Mouse (Mus musculus) C2C12 (cell line): ENCODE data around the gene Ddx10.

Experiments
- CTCF ChIP-seq: IDR thresholded peaks from one replicate; pipeline ENCODE4 v1.5.1; 2011; ENCODE audit not compliant: control insufficient read depth, insufficient read depth, insufficient read length
- FOSL1 ChIP-seq: IDR thresholded peaks from one replicate; pipeline ENCODE4 v1.8.0; 2011; ENCODE audit warnings: mild to moderate bottlenecking, low read length; ENCODE audit not compliant: poor library complexity, insufficient read depth, severe bottlenecking
- MAX ChIP-seq: IDR thresholded peaks from one replicate; pipeline ENCODE4 v1.6.1; 2011; ENCODE audit warnings: mild to moderate bottlenecking, control low read depth
- MYOD1 ChIP-seq: IDR thresholded peaks from one replicate; pipeline ENCODE4 v1.6.1; 2011; ENCODE audit warnings: low read depth; ENCODE audit not compliant: control insufficient read depth, insufficient read length
- MYOG ChIP-seq: IDR thresholded peaks from one replicate; pipeline ENCODE4 v1.6.1; 2011; ENCODE audit not compliant: control insufficient read depth, insufficient read length; ENCODE audit errors: extremely low read depth
- USF1 ChIP-seq: IDR thresholded peaks from one replicate; pipeline ENCODE4 v1.6.1; 2011; ENCODE audit warnings: low read depth, mild to moderate bottlenecking, control low read depth, moderate library complexity

DNA sequence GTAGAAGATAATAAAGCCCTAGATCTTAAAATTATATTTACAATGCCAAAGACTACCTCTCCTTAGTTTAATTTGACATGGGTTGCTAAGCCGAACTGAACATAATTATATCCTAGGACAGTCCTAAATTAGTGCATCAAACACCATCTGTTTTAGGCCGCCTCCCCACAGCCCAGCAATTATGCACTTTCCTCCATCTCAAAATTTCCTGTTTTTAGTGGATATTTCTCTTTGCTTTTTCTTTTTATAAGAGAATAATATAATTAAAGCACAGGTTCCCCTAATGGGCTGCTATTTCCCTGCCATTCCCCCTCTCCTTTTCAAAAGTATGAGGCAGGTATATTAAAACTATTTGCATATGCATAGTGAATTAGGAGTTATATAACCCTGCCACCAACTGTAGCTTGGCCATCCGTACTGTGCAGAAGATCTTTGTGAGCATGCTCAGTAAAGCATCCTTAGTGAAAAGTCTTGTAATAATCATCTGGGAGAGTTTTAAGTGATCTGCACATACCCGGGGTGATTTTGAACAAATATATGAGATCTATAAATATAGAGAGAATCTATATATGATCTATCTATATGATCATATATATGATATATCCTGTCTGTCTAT lies 8.9 kb upstream of the Ddx10 start:
- TF ChIP-seq FOSL1 (no peak), CTCF (no peak), MYOG (no peak), USF1 (no peak), MAX (no peak), MYOD1 (no peak)
